Mouse (Mus musculus) cortical plate, adult 2 months (tissue): ENCODE data around the gene Bst2.

ENCODE experiments used
- CTCF ChIP-seq: fragments of 200-500 bp; IDR thresholded peaks from 2 replicates; pipeline ENCODE4 v1.5.1; 2011; ENCODE audit warnings: mild to moderate bottlenecking, control low read depth, low read length; ENCODE audit not compliant: insufficient read depth; ENCODE audit errors: extremely low read depth
- POLR2A ChIP-seq: fragments of 200-500 bp; IDR thresholded peaks from 2 replicates; pipeline ENCODE4 v1.6.1; 2011; ENCODE audit warnings: mild to moderate bottlenecking, low read length, control low read depth; ENCODE audit not compliant: insufficient read depth; ENCODE audit errors: extremely low read depth

DNA sequence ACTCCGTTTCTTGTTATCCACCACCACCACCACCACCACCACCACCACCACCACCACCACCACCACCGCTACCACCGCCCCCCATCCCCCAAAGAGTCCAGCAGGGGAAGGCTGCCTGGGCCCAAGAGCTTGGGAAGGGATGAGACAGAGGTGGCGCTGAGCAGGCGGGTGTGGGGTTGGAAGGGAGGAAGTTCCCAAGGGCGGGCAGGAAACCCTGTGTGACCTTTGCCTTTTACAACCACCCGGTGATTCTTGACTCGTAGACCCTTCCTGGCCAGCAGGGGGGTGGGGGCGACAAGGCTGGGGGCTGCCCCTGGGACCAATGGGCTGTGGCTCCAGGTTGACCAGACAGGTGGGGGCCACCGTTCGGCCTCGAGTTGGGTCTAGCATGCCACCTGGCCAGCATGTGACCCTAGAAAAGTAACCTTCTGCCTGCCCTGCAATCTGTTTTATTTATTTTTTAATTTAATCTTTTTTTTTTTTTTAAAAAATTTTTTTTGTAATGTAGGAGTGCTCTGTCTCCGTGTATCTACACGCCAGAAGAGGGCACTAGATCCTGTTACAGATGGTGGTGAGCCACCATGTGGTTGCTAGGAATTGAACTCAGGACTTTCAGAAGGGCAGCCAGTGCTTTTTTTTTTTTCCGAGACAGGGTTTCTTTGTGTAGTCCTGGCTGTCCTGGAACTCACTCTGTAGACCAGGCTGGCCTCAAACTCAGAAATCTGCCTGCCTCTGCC, 24.1 kb downstream of the Bst2 start:
- TF ChIP-seq CTCF (no peak), POLR2A (no peak)
